18 mouse cellular contexts compared by ENCODE assay signal in genomic region chr14:68361481-68361880, GRCm38 (mm10).
DNase-seq lines count a peak whose midpoint lies in the region; ATAC-seq lines count a peak whose summit lies in the region.
"Had no signal": no experiment of that assay in that cellular context is flagged by ENCODE, and none has a peak within 500 bp of the region (broad histone marks: within the 10 kb centered on the region; RNA-seq: fewer than 3 reads in every experiment).

No protein-coding gene starts in this region.

- peaks cover 7% of the 10 kb centered on the region; the same call in 1 of the 2 replicates for H3K4me1 ChIP-seq in forebrain, embryonic 12.5 days
- no peaks in the 10 kb centered on the region for H3K4me1 ChIP-seq in forebrain, embryonic 10.5 days
- peaks cover 22% of the 10 kb centered on the region for H3K4me1 ChIP-seq in neural tube, embryonic 13.5 days (replicated peaks)
- peaks cover 9% of the 10 kb centered on the region for H3K4me1 ChIP-seq in neural tube, embryonic 15.5 days
- H3K4me1 ChIP-seq in hindbrain, embryonic 12.5 days: peaks cover 7% of the 10 kb centered on the region
- H3K4me1 ChIP-seq: embryonic facial prominence, embryonic 13.5 days; liver, embryonic 12.5 days had no signal

- no peak for DNase-seq in forebrain, embryonic 10.5 days (ENCODE audit: extremely low spot score, low spot score)
- DNase-seq in embryo, embryonic 9.5 days (ENCODE audit: extremely low spot score): no peak
- DNase-seq: cerebellum, postnatal 25 days; heart, adult 2 months; layer of hippocampus, adult 9-11 months; lung, postnatal 10 days; right cerebral cortex, postnatal 25 days had no signal

- no peaks in the 10 kb centered on the region for H3K27me3 ChIP-seq in forebrain, embryonic 12.5 days
- H3K27me3 ChIP-seq in forebrain, embryonic 10.5 days (ENCODE audit: poor library complexity, severe bottlenecking): no peaks in the 10 kb centered on the region
- no peaks in the 10 kb centered on the region for H3K27me3 ChIP-seq in neural tube, embryonic 13.5 days
- H3K27me3 ChIP-seq in neural tube, embryonic 15.5 days (replicated peaks): no peaks in the 10 kb centered on the region
- no peaks in the 10 kb centered on the region for H3K27me3 ChIP-seq in hindbrain, embryonic 12.5 days
- H3K27me3 ChIP-seq: embryonic facial prominence, embryonic 13.5 days; liver, embryonic 12.5 days had no signal

- H3K27ac ChIP-seq in forebrain, embryonic 12.5 days: peak overlapping the region; percentile 67
- no peak overlapping the region for H3K27ac ChIP-seq in forebrain, embryonic 10.5 days
- peak overlapping the region; percentile 70 for H3K27ac ChIP-seq in neural tube, embryonic 13.5 days (replicated peaks)
- no peak overlapping the region for H3K27ac ChIP-seq in neural tube, embryonic 15.5 days (replicated peaks)
- H3K27ac ChIP-seq in hindbrain, embryonic 12.5 days: peak overlapping the region; percentile 78
- H3K27ac ChIP-seq: embryonic facial prominence, embryonic 13.5 days; heart, adult 2 months; kidney, postnatal 0 days; liver, embryonic 12.5 days had no signal

- H3K36me3 ChIP-seq in forebrain, embryonic 12.5 days (replicated peaks): no peaks in the 10 kb centered on the region
- no peaks in the 10 kb centered on the region for H3K36me3 ChIP-seq in forebrain, embryonic 10.5 days (replicated peaks)
- H3K36me3 ChIP-seq in neural tube, embryonic 13.5 days: no peaks in the 10 kb centered on the region
- H3K36me3 ChIP-seq in neural tube, embryonic 15.5 days: no peaks in the 10 kb centered on the region
- no peaks in the 10 kb centered on the region for H3K36me3 ChIP-seq in hindbrain, embryonic 12.5 days
- H3K36me3 ChIP-seq: embryonic facial prominence, embryonic 13.5 days; G1E; liver, embryonic 12.5 days had no signal

- H3K9ac ChIP-seq in forebrain, embryonic 12.5 days: no peak overlapping the region
- peak overlapping the region; percentile 22; the same call in 1 of the 2 replicates for H3K9ac ChIP-seq in neural tube, embryonic 13.5 days
- no peak overlapping the region for H3K9ac ChIP-seq in neural tube, embryonic 15.5 days (replicated peaks)
- H3K9ac ChIP-seq in hindbrain, embryonic 12.5 days: no peak overlapping the region
- H3K9ac ChIP-seq: embryonic facial prominence, embryonic 13.5 days; liver, embryonic 12.5 days had no signal

- H3K4me3 ChIP-seq in forebrain, embryonic 12.5 days (replicated peaks): no peak overlapping the region
- no peak overlapping the region for H3K4me3 ChIP-seq in forebrain, embryonic 10.5 days
- H3K4me3 ChIP-seq in neural tube, embryonic 13.5 days: no peak overlapping the region
- no peak overlapping the region for H3K4me3 ChIP-seq in neural tube, embryonic 15.5 days (replicated peaks)
- H3K4me3 ChIP-seq in hindbrain, embryonic 12.5 days: no peak overlapping the region
- H3K4me3 ChIP-seq: embryonic facial prominence, embryonic 13.5 days; heart, adult 2 months; liver, embryonic 12.5 days had no signal

- H3K9me3 ChIP-seq in forebrain, embryonic 12.5 days: no peaks in the 10 kb centered on the region
- H3K9me3 ChIP-seq in forebrain, embryonic 10.5 days: no peaks in the 10 kb centered on the region
- no peaks in the 10 kb centered on the region for H3K9me3 ChIP-seq in neural tube, embryonic 13.5 days
- H3K9me3 ChIP-seq in neural tube, embryonic 15.5 days (replicated peaks): no peaks in the 10 kb centered on the region
- no peaks in the 10 kb centered on the region for H3K9me3 ChIP-seq in hindbrain, embryonic 12.5 days (replicated peaks)
- H3K9me3 ChIP-seq: embryonic facial prominence, embryonic 13.5 days; liver, embryonic 12.5 days had no signal

- H3K4me2 ChIP-seq in forebrain, embryonic 12.5 days: no peak overlapping the region
- H3K4me2 ChIP-seq in neural tube, embryonic 13.5 days: no peak overlapping the region
- no peak overlapping the region for H3K4me2 ChIP-seq in neural tube, embryonic 15.5 days
- no peak overlapping the region for H3K4me2 ChIP-seq in hindbrain, embryonic 12.5 days (replicated peaks)
- H3K4me2 ChIP-seq: embryonic facial prominence, embryonic 13.5 days; liver, embryonic 12.5 days had no signal

- 56% methylated on average over 6 of the region's 6 CpGs for WGBS in forebrain, embryonic 12.5 days
- 86% methylated on average over 6 of the region's 6 CpGs for WGBS in forebrain, embryonic 10.5 days
- WGBS in neural tube, embryonic 13.5 days: 35% methylated on average over 6 of the region's 6 CpGs
- 36% methylated on average over 6 of the region's 6 CpGs for WGBS in neural tube, embryonic 15.5 days
- WGBS in hindbrain, embryonic 12.5 days: 64% methylated on average over 6 of the region's 6 CpGs

- peak; percentile 67; the same call in 1 of the 2 replicates for ATAC-seq in forebrain, embryonic 12.5 days (ENCODE audit: low FRiP score)
- ATAC-seq in neural tube, embryonic 13.5 days (ENCODE audit: low read depth): peak; percentile 72
- ATAC-seq in neural tube, embryonic 15.5 days (ENCODE audit: low FRiP score): no peak
- peak; percentile 36; the same call in 1 of the 2 replicates for ATAC-seq in hindbrain, embryonic 12.5 days (ENCODE audit: low FRiP score)
- no peak for ATAC-seq in erythroid progenitor cell, adult 5-6 weeks (replicated peaks; ENCODE audit: low FRiP score, poor library complexity, severe bottlenecking)
- no peak for ATAC-seq in CD4-positive, CD25-positive, alpha-beta regulatory T cell, adult 4 months
- ATAC-seq: inflammation-experienced regulatory T-cells, adult 6 months; liver, embryonic 12.5 days had no signal

Comparison
In these comparisons a context has a peak if more than half of its experiments do, and no peak if none do; other contexts are left out.
1. ATAC-seq: peak in forebrain, embryonic 12.5 days (single experiment), neural tube, embryonic 13.5 days (single experiment) and hindbrain, embryonic 12.5 days (single experiment); none in neural tube, embryonic 15.5 days (single experiment), erythroid progenitor cell, adult 5-6 weeks (single experiment) and CD4-positive, CD25-positive, alpha-beta regulatory T cell, adult 4 months (single experiment).
2. H3K27ac ChIP-seq: peak in forebrain, embryonic 12.5 days (single experiment), neural tube, embryonic 13.5 days (single experiment) and hindbrain, embryonic 12.5 days (single experiment); none in forebrain, embryonic 10.5 days (single experiment) and neural tube, embryonic 15.5 days (single experiment).